Mouse (Mus musculus): ENCODE measurements around the gene Krtap14. TPM values are rescaled to one million over a fixed set of nuclear protein-coding genes. Genes with fewer than 3 reads are reported as not detected.

The Krtap14 gene
- not detected in 2 replicates for polyA plus RNA-seq (2012; rRNA removed)

GRCm38 (mm10) chr16:88826095-88826652, at the start of gene Krtap14:
Gene Krtap14 (minus strand): TSS chr16:88826145.
- 89% methylated on average over 9 of the region's 9 CpGs for WGBS
- DNase-seq (ENCODE audit: low read depth, low spot score): no peak

- no peak for DNase-seq (ENCODE audit: low read depth, low spot score)
- 91% methylated on average over 3 of the region's 3 CpGs for WGBS
These were observed 48.2 kb upstream of the Krtap14 start, which contains the start of gene Krtap19-2 for GRCm38 (mm10) chr16:88874169-88874568. Gene Krtap19-2 (minus strand): TSS chr16:88874269.

- DNase-seq (ENCODE audit: low read depth, low spot score): no peak
- WGBS: 88% methylated on average over 6 of the region's 6 CpGs
These were observed 43.4 kb upstream of the Krtap14 start, which contains the start of gene Krtap19-1 for GRCm38 (mm10) chr16:88869311-88869710. Gene Krtap19-1 (minus strand): TSS chr16:88869411.

- WGBS: 45% methylated on average over 4 of the region's 4 CpGs
These were observed 39.0 kb upstream of the Krtap14 start for GRCm38 (mm10) chr16:88864887-88865407.

GRCm38 (mm10) chr16:88851450-88851849, 25.5 kb upstream of the Krtap14 start:
- no peak for DNase-seq (ENCODE audit: low read depth, low spot score)
- WGBS: 15% methylated on average over 5 of the region's 5 CpGs

More at GRCm38 (mm10) chr16:88864887-88865407, 39.0 kb upstream of the Krtap14 start:
- DNase-seq (ENCODE audit: low read depth, low spot score): no peak

GRCm38 (mm10) chr16:88848558-88848957, 22.6 kb upstream of the Krtap14 start:
- WGBS: 83% methylated on average over 4 of the region's 4 CpGs
- no peak for DNase-seq (ENCODE audit: low read depth, low spot score)

GRCm38 (mm10) chr16:88847363-88847762, 21.4 kb upstream of the Krtap14 start:
- DNase-seq (ENCODE audit: low read depth, low spot score): no peak
- 51% methylated on average over 1 of the region's 1 CpGs for WGBS

GRCm38 (mm10) chr16:88826978-88827377, 1.0 kb upstream of the Krtap14 start:
- WGBS: 80% methylated on average over 3 of the region's 3 CpGs
- no peak for DNase-seq (ENCODE audit: low read depth, low spot score)

GRCm38 (mm10) chr16:88823736-88824135, 2.2 kb downstream of the Krtap14 start:
- WGBS: 73% methylated on average over 3 of the region's 3 CpGs
- peak; percentile 43 for DNase-seq (ENCODE audit: low read depth, low spot score)

- no peak for DNase-seq (ENCODE audit: low read depth, low spot score)
- 68% methylated on average over 3 of the region's 3 CpGs for WGBS
These were observed 5.9 kb downstream of the Krtap14 start, which contains the start of gene Krtap15 for GRCm38 (mm10) chr16:88820066-88820465. Gene Krtap15 (plus strand): TSS chr16:88820215.

GRCm38 (mm10) chr16:88811827-88812226, 14.1 kb downstream of the Krtap14 start, which contains the start of gene Gm20741:
Gene Gm20741 (minus strand): TSS chr16:88812220.
- DNase-seq (ENCODE audit: low read depth, low spot score): no peak
- 76% methylated on average over 2 of the region's 2 CpGs for WGBS

- WGBS: 67% methylated on average over 2 of the region's 2 CpGs
- DNase-seq (ENCODE audit: low read depth, low spot score): no peak
These were observed 39.2 kb downstream of the Krtap14 start for GRCm38 (mm10) chr16:88786786-88787185.

GRCm38 (mm10) chr16:88777596-88777995, 48.3 kb downstream of the Krtap14 start, which contains the start of gene Gm5965:
Gene Gm5965 (plus strand): TSS chr16:88777896.
- no peak for DNase-seq (ENCODE audit: low read depth, low spot score)
- 85% methylated on average over 6 of the region's 6 CpGs for WGBS

- WGBS: 85% methylated on average over 2 of the region's 2 CpGs
- DNase-seq (ENCODE audit: low read depth, low spot score): no peak
These were observed 51.8 kb downstream of the Krtap14 start, which contains the start of gene 2310057N15Rik for GRCm38 (mm10) chr16:88774106-88774505. Gene 2310057N15Rik (minus strand): TSS chr16:88774206.

Other genes starting within 250 kb of the Krtap14 start
- gene Krtap24-1, start 213.9 kb downstream of the Krtap14 start, polyA plus RNA-seq (2012; rRNA removed): not detected in 2 replicates
- not detected in 2 replicates for gene 2310079G19Rik, start 198.5 kb downstream of the Krtap14 start, polyA plus RNA-seq (2012; rRNA removed)
- gene Krtap26-1, start 178.3 kb downstream of the Krtap14 start, polyA plus RNA-seq (2012; rRNA removed): not detected in 2 replicates
- not detected in 2 replicates for gene Krtap27-1, start 154.5 kb downstream of the Krtap14 start, polyA plus RNA-seq (2012; rRNA removed)
- gene 2310061N02Rik, start 118.2 kb downstream of the Krtap14 start, polyA plus RNA-seq (2012; rRNA removed): not detected in 2 replicates
- not detected in 2 replicates for gene Krtap13-1, start 97.3 kb downstream of the Krtap14 start, polyA plus RNA-seq (2012; rRNA removed)
- not detected in 2 replicates for gene Krtap13, start 74.5 kb downstream of the Krtap14 start, polyA plus RNA-seq (2012; rRNA removed)
- not detected in 2 replicates for gene 2310034C09Rik, start 67.3 kb downstream of the Krtap14 start, polyA plus RNA-seq (2012; rRNA removed)
- gene 2310057N15Rik, start 51.9 kb downstream of the Krtap14 start, polyA plus RNA-seq (2012; rRNA removed): not detected in 2 replicates
- gene Gm5965, start 48.2 kb downstream of the Krtap14 start, polyA plus RNA-seq (2012; rRNA removed): not detected in 2 replicates
- not detected in 2 replicates for gene Gm20741, start 13.9 kb downstream of the Krtap14 start, polyA plus RNA-seq (2012; rRNA removed)
- gene Krtap15, start 5.9 kb downstream of the Krtap14 start, polyA plus RNA-seq (2012; rRNA removed): not detected in 2 replicates
- gene Krtap19-1, start 43.3 kb upstream of the Krtap14 start, polyA plus RNA-seq (2012; rRNA removed): not detected in 2 replicates
- not detected in 2 replicates for gene Krtap19-2, start 48.1 kb upstream of the Krtap14 start, polyA plus RNA-seq (2012; rRNA removed)
- not detected in 2 replicates for gene Krtap19-3, start 51.9 kb upstream of the Krtap14 start, polyA plus RNA-seq (2012; rRNA removed)
- not detected in 2 replicates for gene Krtap19-4, start 58.9 kb upstream of the Krtap14 start, polyA plus RNA-seq (2012; rRNA removed)
- not detected in 2 replicates for gene Krtap19-5, start 70.3 kb upstream of the Krtap14 start, polyA plus RNA-seq (2012; rRNA removed)
- not detected in 2 replicates for gene Krtap19-9b, start 106.1 kb upstream of the Krtap14 start, polyA plus RNA-seq (2012; rRNA removed)
- not detected in 2 replicates for gene Krtap16-3, start 136.7 kb upstream of the Krtap14 start, polyA plus RNA-seq (2012; rRNA removed)
- not detected in 2 replicates for gene Krtap22-2, start 184.6 kb upstream of the Krtap14 start, polyA plus RNA-seq (2012; rRNA removed)
- gene Gm10229, start 189.1 kb upstream of the Krtap14 start, polyA plus RNA-seq (2012; rRNA removed): not detected in 2 replicates
- not detected in 2 replicates for gene Krtap6-1, start 205.6 kb upstream of the Krtap14 start, polyA plus RNA-seq (2012; rRNA removed)
- gene Gm10228, start 215.3 kb upstream of the Krtap14 start, polyA plus RNA-seq (2012; rRNA removed): not detected in 2 replicates
- not detected in 2 replicates for gene Krtap6-5, start 221.7 kb upstream of the Krtap14 start, polyA plus RNA-seq (2012; rRNA removed)
- gene 1110025L11Rik, start 237.9 kb upstream of the Krtap14 start, polyA plus RNA-seq (2012; rRNA removed): not detected in 2 replicates